Mouse (Mus musculus) ES-Bruce4 (cell line): Measurements from ENCODE around the gene Spata5.

ENCODE experiments used
- CTCF ChIP-seq: IDR thresholded peaks from one replicate; pipeline ENCODE4 v1.8.1; 2011; ENCODE audit warnings: low read depth, low read length
- EP300 ChIP-seq: IDR thresholded peaks from 2 replicates; pipeline ENCODE4 v1.6.1; 2011; ENCODE audit warnings: low read depth, low read length; ENCODE audit not compliant: insufficient read depth
- POLR2A ChIP-seq: IDR thresholded peaks from one replicate; pipeline ENCODE4 v1.8.1; 2011; ENCODE audit warnings: low read length; ENCODE audit not compliant: insufficient read depth

- TF ChIP-seq POLR2A: no peak
- TF ChIP-seq CTCF: peak; percentile 25
- no peak for TF ChIP-seq EP300
Measured at GRCm38 (mm10) chr3:37379201-37379600, 40.5 kb upstream of the Spata5 start.
